Mouse (Mus musculus): ENCODE measurements around the gene Myh7b. TPM values are rescaled to one million over a fixed set of nuclear protein-coding genes. Genes with fewer than 3 reads are reported as not detected.

Gene Myh7b
- polyA plus RNA-seq, 1 experiment from 2014 or later: 0.58 TPM

DNA sequence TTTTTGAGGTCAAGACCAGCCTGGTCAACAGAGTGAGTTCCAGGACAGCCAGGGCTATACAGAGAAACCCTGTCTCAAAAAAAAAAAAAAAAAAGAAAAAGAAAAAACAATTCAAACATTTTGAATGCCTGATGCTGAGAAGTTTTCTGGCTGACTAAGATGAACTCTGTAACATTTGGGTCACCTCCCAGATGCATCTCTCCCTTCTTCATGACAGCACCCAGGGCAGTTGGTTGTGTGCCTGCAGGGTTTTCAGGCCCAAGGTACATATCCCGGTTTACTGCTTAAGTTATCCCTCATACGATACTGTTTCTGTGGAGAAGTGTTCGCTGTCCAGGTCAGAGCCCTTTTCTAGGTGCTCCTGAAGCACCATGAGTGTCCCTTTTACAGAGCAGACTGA lies 30.7 kb upstream of the Myh7b start:
- Histone ChIP-seq H3K4me3 (replicated peaks; ENCODE audit: low read length) (no peak overlapping the region), H3K27ac (ENCODE audit: low read length) (no peak overlapping the region), H3K9me3 (replicated peaks; ENCODE audit: control insufficient read depth, low read length) (no peaks in the 10 kb centered on the region), H3K9ac (ENCODE audit: low read length) (no peak overlapping the region), H3K4me2 (ENCODE audit: low read depth, low read length) (no peak overlapping the region), H3K4me1 (ENCODE audit: control insufficient read depth, insufficient read depth, low read length) (no peaks in the 10 kb centered on the region), H3K27me3 (ENCODE audit: control insufficient read depth, insufficient read depth, low read length) (no peaks in the 10 kb centered on the region), H3K36me3 (ENCODE audit: control insufficient read depth, insufficient read depth, low read length) (no peaks in the 10 kb centered on the region)
- 93% methylated on average over 3 of the region's 3 CpGs for WGBS
- no peak for ATAC-seq (ENCODE audit: insufficient read depth, low FRiP score)

DNA sequence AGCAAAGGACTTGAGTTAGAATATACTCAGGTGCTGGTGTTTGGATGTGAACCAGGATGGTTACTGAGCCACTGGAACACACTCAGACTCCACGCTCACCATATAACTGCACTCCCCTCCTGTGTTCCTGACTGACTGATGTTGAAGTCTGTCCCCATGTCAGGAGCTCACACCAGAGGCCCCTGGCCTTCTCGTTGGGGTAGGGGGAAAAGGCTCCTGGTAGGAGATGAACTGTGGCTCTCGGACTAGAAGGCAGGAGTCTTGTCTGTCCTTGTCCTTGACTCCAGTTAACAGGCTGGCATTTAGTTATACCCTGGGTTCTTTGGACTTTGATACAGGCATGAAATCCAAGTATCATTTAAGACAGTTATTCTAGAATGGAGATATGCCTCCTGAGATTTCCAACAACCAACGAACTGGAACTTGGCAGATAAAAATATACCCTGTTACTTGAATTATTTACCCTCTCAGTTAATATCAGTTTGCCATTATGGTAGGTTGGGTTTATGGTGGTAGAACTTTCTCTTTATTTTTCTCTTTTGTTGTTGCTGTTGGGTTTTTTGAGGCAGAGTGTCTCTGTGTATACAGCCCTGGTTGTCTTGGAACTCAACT lies 28.5 kb upstream of the Myh7b start:
- H3K9me3 ChIP-seq (replicated peaks; ENCODE audit: control insufficient read depth, low read length): no peaks in the 10 kb centered on the region
- no peak overlapping the region for H3K4me2 ChIP-seq (ENCODE audit: low read depth, low read length)
- no peaks in the 10 kb centered on the region for H3K36me3 ChIP-seq (ENCODE audit: control insufficient read depth, insufficient read depth, low read length)
- 74% methylated on average over 4 of the region's 4 CpGs for WGBS
- H3K27ac ChIP-seq (ENCODE audit: low read length): no peak overlapping the region
- no peaks in the 10 kb centered on the region for H3K27me3 ChIP-seq (ENCODE audit: control insufficient read depth, insufficient read depth, low read length)
- H3K9ac ChIP-seq (ENCODE audit: low read length): no peak overlapping the region
- no peaks in the 10 kb centered on the region for H3K4me1 ChIP-seq (ENCODE audit: control insufficient read depth, insufficient read depth, low read length)
- no peak for ATAC-seq (ENCODE audit: insufficient read depth, low FRiP score)
- no peak overlapping the region for H3K4me3 ChIP-seq (replicated peaks; ENCODE audit: low read length)

DNA sequence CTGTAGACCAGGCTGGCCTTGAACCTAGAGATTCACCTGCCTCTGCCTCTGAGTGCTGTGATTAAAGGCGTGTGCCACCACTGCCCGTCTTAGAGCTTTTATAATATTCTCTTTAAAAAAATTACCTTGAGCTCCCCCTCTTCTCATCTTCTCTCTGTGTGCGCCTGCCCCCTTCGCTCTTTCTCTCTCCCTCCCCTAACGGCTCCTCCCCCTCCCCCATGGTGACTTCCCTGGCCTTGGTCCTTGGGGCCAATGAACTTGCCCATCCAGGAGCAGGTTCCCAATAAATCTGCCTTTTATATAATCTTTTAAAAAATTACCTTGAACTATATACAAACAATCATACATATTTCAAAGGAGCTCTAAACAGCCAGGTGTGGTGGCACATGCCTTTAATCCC lies 28.0 kb upstream of the Myh7b start:
- no peak for ATAC-seq (ENCODE audit: insufficient read depth, low FRiP score)
- no peaks in the 10 kb centered on the region for H3K4me1 ChIP-seq (ENCODE audit: control insufficient read depth, insufficient read depth, low read length)
- WGBS: 84% methylated on average over 5 of the region's 5 CpGs

GRCm38 (mm10) chr2:155583927-155584530 lies 27.0 kb upstream of the Myh7b start:
- H3K27ac ChIP-seq (ENCODE audit: low read length): no peak overlapping the region
- WGBS: 44% methylated on average over 5 of the region's 5 CpGs
- no peaks in the 10 kb centered on the region for H3K27me3 ChIP-seq (ENCODE audit: control insufficient read depth, insufficient read depth, low read length)
- H3K36me3 ChIP-seq (ENCODE audit: control insufficient read depth, insufficient read depth, low read length): no peaks in the 10 kb centered on the region
- no peak for ATAC-seq (ENCODE audit: insufficient read depth, low FRiP score)
- H3K4me2 ChIP-seq (ENCODE audit: low read depth, low read length): no peak overlapping the region
- H3K9me3 ChIP-seq (replicated peaks; ENCODE audit: control insufficient read depth, low read length): no peaks in the 10 kb centered on the region
- H3K9ac ChIP-seq (ENCODE audit: low read length): no peak overlapping the region
- H3K4me3 ChIP-seq (replicated peaks; ENCODE audit: low read length): no peak overlapping the region
- H3K4me1 ChIP-seq (ENCODE audit: control insufficient read depth, insufficient read depth, low read length): no peaks in the 10 kb centered on the region

More for the DNA sequence above, 28.0 kb upstream of the Myh7b start:
- Histone ChIP-seq H3K4me2 (ENCODE audit: low read depth, low read length) (no peak overlapping the region), H3K9me3 (replicated peaks; ENCODE audit: control insufficient read depth, low read length) (no peaks in the 10 kb centered on the region), H3K27me3 (ENCODE audit: control insufficient read depth, insufficient read depth, low read length) (no peaks in the 10 kb centered on the region), H3K27ac (ENCODE audit: low read length) (no peak overlapping the region), H3K4me3 (replicated peaks; ENCODE audit: low read length) (no peak overlapping the region), H3K9ac (ENCODE audit: low read length) (no peak overlapping the region), H3K36me3 (ENCODE audit: control insufficient read depth, insufficient read depth, low read length) (no peaks in the 10 kb centered on the region)

DNA sequence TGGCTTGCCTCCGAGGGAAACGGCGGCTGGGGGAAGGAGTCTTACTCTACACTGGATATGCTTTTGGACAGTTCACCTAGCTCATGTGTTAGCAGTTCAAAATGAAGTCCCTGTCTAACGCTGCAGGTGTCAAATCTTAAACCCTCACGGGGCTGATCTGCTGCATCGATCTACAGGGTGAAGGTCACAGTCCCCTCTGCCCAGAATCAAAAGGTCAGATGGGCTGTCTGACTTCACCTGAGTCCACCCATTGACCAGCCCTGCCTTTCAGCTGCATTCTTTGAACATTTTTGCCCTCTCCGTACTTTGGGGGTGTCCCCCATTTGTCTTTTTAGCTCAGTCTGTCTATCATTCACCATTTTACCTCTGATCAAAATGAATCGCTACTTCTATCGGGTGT lies 25.9 kb upstream of the Myh7b start:
- Histone ChIP-seq H3K4me2 (ENCODE audit: low read depth, low read length) (no peak overlapping the region), H3K9ac (ENCODE audit: low read length) (no peak overlapping the region), H3K4me1 (ENCODE audit: control insufficient read depth, insufficient read depth, low read length) (no peaks in the 10 kb centered on the region), H3K27me3 (ENCODE audit: control insufficient read depth, insufficient read depth, low read length) (no peaks in the 10 kb centered on the region), H3K9me3 (replicated peaks; ENCODE audit: control insufficient read depth, low read length) (no peaks in the 10 kb centered on the region), H3K27ac (ENCODE audit: low read length) (no peak overlapping the region), H3K36me3 (ENCODE audit: control insufficient read depth, insufficient read depth, low read length) (no peaks in the 10 kb centered on the region), H3K4me3 (replicated peaks; ENCODE audit: low read length) (no peak overlapping the region)
- 83% methylated on average over 9 of the region's 9 CpGs for WGBS
- no peak for ATAC-seq (ENCODE audit: insufficient read depth, low FRiP score)

GRCm38 (mm10) chr2:155585486-155585885 lies 25.5 kb upstream of the Myh7b start:
- H3K9me3 ChIP-seq (replicated peaks; ENCODE audit: control insufficient read depth, low read length): no peaks in the 10 kb centered on the region
- H3K27ac ChIP-seq (ENCODE audit: low read length): no peak overlapping the region
- no peak overlapping the region for H3K4me3 ChIP-seq (replicated peaks; ENCODE audit: low read length)
- H3K27me3 ChIP-seq (ENCODE audit: control insufficient read depth, insufficient read depth, low read length): no peaks in the 10 kb centered on the region
- H3K36me3 ChIP-seq (ENCODE audit: control insufficient read depth, insufficient read depth, low read length): no peaks in the 10 kb centered on the region
- peak; percentile 42; the same call in 1 of the 2 replicates for ATAC-seq (ENCODE audit: insufficient read depth, low FRiP score)
- H3K4me1 ChIP-seq (ENCODE audit: control insufficient read depth, insufficient read depth, low read length): no peaks in the 10 kb centered on the region
- H3K9ac ChIP-seq (ENCODE audit: low read length): no peak overlapping the region
- no peak overlapping the region for H3K4me2 ChIP-seq (ENCODE audit: low read depth, low read length)
- 66% methylated on average over 10 of the region's 10 CpGs for WGBS

- Histone ChIP-seq H3K9me3 (replicated peaks; ENCODE audit: control insufficient read depth, low read length) (no peaks in the 10 kb centered on the region), H3K27me3 (ENCODE audit: control insufficient read depth, insufficient read depth, low read length) (no peaks in the 10 kb centered on the region), H3K36me3 (ENCODE audit: control insufficient read depth, insufficient read depth, low read length) (no peaks in the 10 kb centered on the region), H3K27ac (ENCODE audit: low read length) (no peak overlapping the region), H3K4me3 (replicated peaks; ENCODE audit: low read length) (no peak overlapping the region), H3K4me1 (ENCODE audit: control insufficient read depth, insufficient read depth, low read length) (peaks cover 13% of the 10 kb centered on the region), H3K4me2 (ENCODE audit: low read depth, low read length) (no peak overlapping the region), H3K9ac (ENCODE audit: low read length) (no peak overlapping the region)
- ATAC-seq (ENCODE audit: insufficient read depth, low FRiP score): no peak
- WGBS: 71% methylated on average over 3 of the region's 3 CpGs
Observed at GRCm38 (mm10) chr2:155588136-155588535, 22.9 kb upstream of the Myh7b start.

DNA sequence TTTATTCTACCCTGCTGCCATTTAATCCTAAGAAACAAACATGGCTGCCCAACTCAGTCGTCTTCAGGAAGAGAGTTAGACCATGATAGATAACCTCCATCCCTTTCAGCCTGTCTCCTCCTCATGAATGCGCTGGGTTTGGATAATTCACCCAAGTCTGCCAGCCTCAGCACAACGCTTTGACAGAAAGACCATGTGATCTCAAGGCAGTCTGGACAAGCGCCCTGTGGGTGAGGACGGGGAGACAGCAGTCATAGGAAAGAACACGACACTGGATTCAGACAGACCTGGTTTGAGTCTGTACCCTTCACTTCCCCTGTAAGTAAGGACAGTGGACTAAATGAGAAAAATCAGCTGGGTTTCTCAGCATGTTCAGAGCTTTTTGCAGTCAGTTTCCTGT lies 21.5 kb upstream of the Myh7b start:
- no peak for ATAC-seq (ENCODE audit: insufficient read depth, low FRiP score)
- no peaks in the 10 kb centered on the region for H3K9me3 ChIP-seq (replicated peaks; ENCODE audit: control insufficient read depth, low read length)
- peak overlapping the region; percentile 1; the same call in 1 of the 2 replicates for H3K27ac ChIP-seq (ENCODE audit: low read length)
- WGBS: 72% methylated on average over 6 of the region's 6 CpGs
- H3K4me1 ChIP-seq (ENCODE audit: control insufficient read depth, insufficient read depth, low read length): peaks cover 14% of the 10 kb centered on the region
- H3K4me3 ChIP-seq (replicated peaks; ENCODE audit: low read length): no peak overlapping the region
- H3K27me3 ChIP-seq (ENCODE audit: control insufficient read depth, insufficient read depth, low read length): no peaks in the 10 kb centered on the region
- H3K36me3 ChIP-seq (ENCODE audit: control insufficient read depth, insufficient read depth, low read length): no peaks in the 10 kb centered on the region
- H3K4me2 ChIP-seq (ENCODE audit: low read depth, low read length): no peak overlapping the region
- H3K9ac ChIP-seq (ENCODE audit: low read length): no peak overlapping the region

- WGBS: 87% methylated on average over 2 of the region's 2 CpGs
- Histone ChIP-seq H3K4me1 (ENCODE audit: control insufficient read depth, insufficient read depth, low read length) (peaks cover 14% of the 10 kb centered on the region), H3K9ac (ENCODE audit: low read length) (no peak overlapping the region), H3K27me3 (ENCODE audit: control insufficient read depth, insufficient read depth, low read length) (no peaks in the 10 kb centered on the region), H3K36me3 (ENCODE audit: control insufficient read depth, insufficient read depth, low read length) (no peaks in the 10 kb centered on the region), H3K9me3 (replicated peaks; ENCODE audit: control insufficient read depth, low read length) (no peaks in the 10 kb centered on the region), H3K4me3 (replicated peaks; ENCODE audit: low read length) (no peak overlapping the region), H3K4me2 (ENCODE audit: low read depth, low read length) (0 out of 2 replicates have a peak overlapping the region, but pooled peaks have one; percentile 82), H3K27ac (ENCODE audit: low read length) (no peak overlapping the region; the same call in 1 of the 2 replicates)
- ATAC-seq (ENCODE audit: insufficient read depth, low FRiP score): no peak
Observed at GRCm38 (mm10) chr2:155590876-155591275, 20.1 kb upstream of the Myh7b start.
